Mouse (Mus musculus) testis, adult 2 months (tissue): ENCODE results near the gene Papss2.

ENCODE experiments used
- CTCF ChIP-seq: fragments of 200-500 bp; IDR thresholded peaks from 2 replicates; pipeline ENCODE4 v1.5.1; 2012; ENCODE audit warnings: low read depth, mild to moderate bottlenecking, inconsistent platforms, low read length, moderate library complexity; ENCODE audit not compliant: control insufficient read depth, insufficient read depth, insufficient replicate concordance
- POLR2A ChIP-seq: fragments of 200-500 bp; IDR thresholded peaks from 2 replicates; pipeline ENCODE4 v1.6.1; 2012; ENCODE audit warnings: low read depth, mild to moderate bottlenecking, inconsistent platforms, low read length, moderate library complexity; ENCODE audit not compliant: control insufficient read depth

DNA sequence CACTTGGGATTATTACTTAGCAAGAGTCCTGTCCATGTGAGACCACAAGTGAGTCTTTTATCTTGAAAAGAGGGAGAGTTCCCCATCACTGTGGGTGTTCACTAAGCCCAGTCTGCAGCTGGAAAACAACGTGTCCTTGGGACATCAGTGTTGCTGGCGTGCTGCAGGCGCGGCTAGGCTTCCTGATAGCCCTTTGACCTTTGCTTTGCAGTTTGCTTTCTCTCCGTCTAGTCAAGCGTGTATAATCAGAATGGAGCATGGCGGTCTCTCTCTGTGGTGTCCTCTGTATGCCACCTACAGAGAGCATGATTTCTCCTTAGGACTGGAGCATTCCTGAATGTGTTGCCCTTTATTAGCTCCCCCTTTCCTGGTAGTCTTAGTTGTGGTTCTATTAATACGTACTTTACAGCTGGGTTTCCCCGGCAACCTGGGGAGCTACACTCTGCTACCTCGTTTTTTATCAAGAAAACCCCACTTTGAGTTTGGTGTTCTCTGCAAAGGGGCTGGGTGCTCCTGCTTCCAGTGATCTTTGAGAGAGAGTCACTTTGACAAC, 52.5 kb downstream of the Papss2 start:
- TF ChIP-seq CTCF (no peak), POLR2A (no peak)
